ENCODE assay signal across 8 mouse cellular contexts in genomic region chr19:8966198-8966589, GRCm38 (mm10). TPM values are rescaled to one million over a fixed set of nuclear protein-coding genes. Genes with fewer than 3 reads are reported as not detected.
A peak's percentile ranks its signal among the peaks of the same experiment; 100 is the strongest.
DNase-seq lines count a peak whose midpoint lies in the region; ATAC-seq lines count a peak whose summit lies in the region.

No protein-coding gene starts in this region.

- 35% methylated on average over 5 of the region's 5 CpGs for WGBS in kidney, embryonic 14.5 days
- 48% methylated on average over 5 of the region's 5 CpGs for WGBS in embryonic facial prominence, embryonic 10.5 days
- whole genome bisulfite sequencing in intestine, embryonic 14.5 days: 31% methylated on average over 5 of the region's 5 CpGs
- 53% methylated on average over 5 of the region's 5 CpGs for WGBS in midbrain, embryonic 16.5 days

- H3K9ac ChIP-seq in kidney, embryonic 14.5 days (ENCODE audit: low read depth, low read length): peak overlapping the region; percentile 62
- peak overlapping the region; percentile 66 for H3K9ac ChIP-seq in intestine, embryonic 14.5 days (ENCODE audit: low read length)
- H3K9ac ChIP-seq in midbrain, embryonic 16.5 days (ENCODE audit: low read depth, low read length): peak overlapping the region; percentile 16

- no peaks in the 10 kb centered on the region for H3K27me3 ChIP-seq in kidney, embryonic 14.5 days (ENCODE audit: control insufficient read depth, insufficient read depth, low read length)
- no peaks in the 10 kb centered on the region for H3K27me3 ChIP-seq in embryonic facial prominence, embryonic 10.5 days (replicated peaks; ENCODE audit: low read depth, poor library complexity, severe bottlenecking)
- H3K27me3 ChIP-seq in intestine, embryonic 14.5 days (replicated peaks; ENCODE audit: control insufficient read depth, insufficient read depth, low read length): no peaks in the 10 kb centered on the region
- H3K27me3 ChIP-seq in midbrain, embryonic 16.5 days (ENCODE audit: control insufficient read depth, insufficient read depth, low read depth, low read length): no peaks in the 10 kb centered on the region

- no peak for DNase-seq in kidney, adult 18-20 months
- no peak for DNase-seq in embryonic facial prominence, embryonic 10.5 days (ENCODE audit: low spot score)
- peak; percentile 61 for DNase-seq in intestine, embryonic 14.5 days (ENCODE audit: low spot score)
- no peak for DNase-seq in left cerebral cortex, postnatal 10 days (ENCODE audit: extremely low spot score in 1 of 2, low spot score in 2 of 2)
- DNase-seq in ovary, postnatal 14 days (ENCODE audit: low spot score): no peak
- no peak for DNase-seq in testis, postnatal 14 days (ENCODE audit: low spot score)

- peak overlapping the region; percentile 72 for H3K4me3 ChIP-seq in kidney, embryonic 14.5 days (ENCODE audit: low read length)
- peak overlapping the region; percentile 91 for H3K4me3 ChIP-seq in embryonic facial prominence, embryonic 10.5 days
- H3K4me3 ChIP-seq in intestine, embryonic 14.5 days (ENCODE audit: low read depth, low read length): peak overlapping the region; percentile 93
- peak overlapping the region; percentile 78 for H3K4me3 ChIP-seq in midbrain, embryonic 16.5 days (ENCODE audit: low read depth, low read length)

- peak overlapping the region; percentile 87 for H3K27ac ChIP-seq in kidney, embryonic 14.5 days (ENCODE audit: low read depth, low read length)
- peak overlapping the region; percentile 88 for H3K27ac ChIP-seq in embryonic facial prominence, embryonic 10.5 days (replicated peaks)
- peak overlapping the region; percentile 91 for H3K27ac ChIP-seq in intestine, embryonic 14.5 days (ENCODE audit: low read depth)
- H3K27ac ChIP-seq in midbrain, embryonic 16.5 days (ENCODE audit: low read length): peak overlapping the region; percentile 65

- ATAC-seq in kidney, embryonic 14.5 days (ENCODE audit: low FRiP score, low TSS enrichment): no peak
- ATAC-seq in intestine, embryonic 14.5 days (replicated peaks; ENCODE audit: low FRiP score, low TSS enrichment, low read depth): no peak
- ATAC-seq in midbrain, embryonic 16.5 days: no peak

- intact Hi-C loops in left cerebral cortex, postnatal 10 days (cut with DNase I): no loop called here

- peaks cover 4% of the 10 kb centered on the region; the same call in 1 of the 2 replicates for H3K4me1 ChIP-seq in kidney, embryonic 14.5 days (ENCODE audit: control insufficient read depth, insufficient read depth, low read length)
- H3K4me1 ChIP-seq in embryonic facial prominence, embryonic 10.5 days: peaks cover 24% of the 10 kb centered on the region
- peaks cover 15% of the 10 kb centered on the region for H3K4me1 ChIP-seq in intestine, embryonic 14.5 days (replicated peaks; ENCODE audit: control insufficient read depth, insufficient read depth, low read length)
- H3K4me1 ChIP-seq in midbrain, embryonic 16.5 days (ENCODE audit: control insufficient read depth, insufficient read depth, low read length): peaks cover 17% of the 10 kb centered on the region

- peaks cover 75% of the 10 kb centered on the region for H3K36me3 ChIP-seq in kidney, embryonic 14.5 days (ENCODE audit: control insufficient read depth, insufficient read depth, low read length)
- peaks cover 79% of the 10 kb centered on the region for H3K36me3 ChIP-seq in embryonic facial prominence, embryonic 10.5 days (replicated peaks)
- peaks cover 77% of the 10 kb centered on the region for H3K36me3 ChIP-seq in intestine, embryonic 14.5 days (ENCODE audit: control insufficient read depth, insufficient read depth, low read length)
- H3K36me3 ChIP-seq in midbrain, embryonic 16.5 days (ENCODE audit: control insufficient read depth, insufficient read depth, low read length): peaks cover 45% of the 10 kb centered on the region

- H3K9me3 ChIP-seq in kidney, embryonic 14.5 days (ENCODE audit: control insufficient read depth, low read length): no peaks in the 10 kb centered on the region
- H3K9me3 ChIP-seq in embryonic facial prominence, embryonic 10.5 days: no peaks in the 10 kb centered on the region
- no peaks in the 10 kb centered on the region for H3K9me3 ChIP-seq in intestine, embryonic 14.5 days (ENCODE audit: control insufficient read depth, low read length)
- no peaks in the 10 kb centered on the region for H3K9me3 ChIP-seq in midbrain, embryonic 16.5 days (replicated peaks; ENCODE audit: control insufficient read depth, low read length, poor library complexity, severe bottlenecking)

- H3K4me2 ChIP-seq in kidney, embryonic 14.5 days (replicated peaks; ENCODE audit: low read depth, low read length): peak overlapping the region; percentile 47
- H3K4me2 ChIP-seq in intestine, embryonic 14.5 days (ENCODE audit: low read length): peak overlapping the region; percentile 60
- H3K4me2 ChIP-seq in midbrain, embryonic 16.5 days (ENCODE audit: low read length): peak overlapping the region; percentile 50

RNA-seq across cellular contexts. Expression of gene Eef1g, which starts 0.6 kb away (rescaled TPM):
- polyA plus RNA-seq in kidney, embryonic 14.5 days (2014; fragmentation: Nextera tagmentation; extraction: Ambion mirVana): 479 and 516 TPM in 2 replicates
- 550 and 554 TPM in 2 replicates for polyA plus RNA-seq in embryonic facial prominence, embryonic 10.5 days (2016; fragmentation: Nextera tagmentation; extraction: Ambion mirVana)
- 501 and 531 TPM in 2 replicates for polyA plus RNA-seq in intestine, embryonic 14.5 days (2014; fragmentation: Nextera tagmentation; extraction: Ambion mirVana)
- 283 and 293 TPM in 2 replicates for polyA plus RNA-seq in midbrain, embryonic 16.5 days (2015; fragmentation: Nextera tagmentation; extraction: Ambion mirVana)
- 100 to 1,000 TPM; 228 to 251 TPM for total RNA-seq in left cerebral cortex, postnatal 10 days (2021)

RNA-seq across cellular contexts. Expression of gene Tut1, which starts 12.5 kb away (rescaled TPM):
- 25.1 and 31.7 TPM in 2 replicates for polyA plus RNA-seq in kidney, embryonic 14.5 days (2014; fragmentation: Nextera tagmentation; extraction: Ambion mirVana)
- polyA plus RNA-seq in embryonic facial prominence, embryonic 10.5 days (2016; fragmentation: Nextera tagmentation; extraction: Ambion mirVana): 45.2 and 47.8 TPM in 2 replicates
- polyA plus RNA-seq in intestine, embryonic 14.5 days (2014; fragmentation: Nextera tagmentation; extraction: Ambion mirVana): 33.3 and 33.5 TPM in 2 replicates
- polyA plus RNA-seq in midbrain, embryonic 16.5 days (2015; fragmentation: Nextera tagmentation; extraction: Ambion mirVana): 25.6 and 26.2 TPM in 2 replicates
- 10 to 100 TPM; 14.6 to 16.0 TPM for total RNA-seq in left cerebral cortex, postnatal 10 days (2021)

RNA-seq across cellular contexts. Expression of gene Ahnak, which starts 22.9 kb away (rescaled TPM):
- 7.0 and 10.0 TPM in 2 replicates for polyA plus RNA-seq in kidney, embryonic 14.5 days (2014; fragmentation: Nextera tagmentation; extraction: Ambion mirVana)
- polyA plus RNA-seq in embryonic facial prominence, embryonic 10.5 days (2016; fragmentation: Nextera tagmentation; extraction: Ambion mirVana): 9.3 and 10.0 TPM in 2 replicates
- 21.6 and 22.2 TPM in 2 replicates for polyA plus RNA-seq in intestine, embryonic 14.5 days (2014; fragmentation: Nextera tagmentation; extraction: Ambion mirVana)
- 2.7 and 3.2 TPM in 2 replicates for polyA plus RNA-seq in midbrain, embryonic 16.5 days (2015; fragmentation: Nextera tagmentation; extraction: Ambion mirVana)
- total RNA-seq in left cerebral cortex, postnatal 10 days (2021): 10 to 100 TPM; 14.5 to 17.8 TPM

RNA-seq across cellular contexts. Expression of gene Mta2, which starts 24.5 kb away (rescaled TPM):
- 45.3 and 67.2 TPM in 2 replicates for polyA plus RNA-seq in kidney, embryonic 14.5 days (2014; fragmentation: Nextera tagmentation; extraction: Ambion mirVana)
- polyA plus RNA-seq in embryonic facial prominence, embryonic 10.5 days (2016; fragmentation: Nextera tagmentation; extraction: Ambion mirVana): 212 and 216 TPM in 2 replicates
- polyA plus RNA-seq in intestine, embryonic 14.5 days (2014; fragmentation: Nextera tagmentation; extraction: Ambion mirVana): 40.3 and 40.7 TPM in 2 replicates
- polyA plus RNA-seq in midbrain, embryonic 16.5 days (2015; fragmentation: Nextera tagmentation; extraction: Ambion mirVana): 108 and 121 TPM in 2 replicates
- 10 to 100 TPM; 50.2 to 52.4 TPM for total RNA-seq in left cerebral cortex, postnatal 10 days (2021)

RNA-seq across cellular contexts. Expression of gene Eml3, which starts 36.8 kb away (rescaled TPM):
- 17.6 and 18.7 TPM in 2 replicates for polyA plus RNA-seq in kidney, embryonic 14.5 days (2014; fragmentation: Nextera tagmentation; extraction: Ambion mirVana)
- 28.9 and 30.1 TPM in 2 replicates for polyA plus RNA-seq in embryonic facial prominence, embryonic 10.5 days (2016; fragmentation: Nextera tagmentation; extraction: Ambion mirVana)
- 16.8 and 18.4 TPM in 2 replicates for polyA plus RNA-seq in intestine, embryonic 14.5 days (2014; fragmentation: Nextera tagmentation; extraction: Ambion mirVana)
- polyA plus RNA-seq in midbrain, embryonic 16.5 days (2015; fragmentation: Nextera tagmentation; extraction: Ambion mirVana): 8.6 and 9.1 TPM in 2 replicates
- total RNA-seq in left cerebral cortex, postnatal 10 days (2021): 1 to 10 TPM; 7.5 to 8.5 TPM

Comparison
In these comparisons a context has a peak if more than half of its experiments do, and no peak if none do; other contexts are left out.
1. H3K9ac ChIP-seq: peak in every context shown above with its lines; median percentile 66 in intestine, embryonic 14.5 days; 62 in kidney, embryonic 14.5 days; 16 in midbrain, embryonic 16.5 days.